Mouse (Mus musculus) embryonic facial prominence, embryonic 11.5 days (tissue): ENCODE measurements at regions not wholly inside any gene's neighbourhood (a gene's known extent, or its start where the extent isn't known, plus 50 kb on each side); places are given as distances from the start of the nearest gene placed in this dataset.

Source experiments
- ATAC-seq: fragments of 200-750 bp; cut with Nextera tagmentation; replicated peaks from 2 replicates; pipeline ENCODE4 v1.8.0; 2017; ENCODE audit warnings: low read depth; ENCODE audit not compliant: insufficient number of reproducible peaks, low FRiP score, low TSS enrichment
- DNase-seq: peaks from one replicate; pipeline ENCODE4 v3.0.0-alpha.2; 2015; ENCODE audit warnings: low spot score
- H3K27ac ChIP-seq: fragments of 300-500 bp; sonication (generic); replicated peaks from 2 replicates; pipeline ENCODE4 v1.5.1; 2014; ENCODE audit warnings: mild to moderate bottlenecking, low read depth, low read length, control low read depth
- H3K27me3 ChIP-seq: fragments of 300-500 bp; sonication (generic); 2 replicates; pipeline ENCODE4 v1.6.1; 2014; ENCODE audit warnings: mild to moderate bottlenecking, low read length, moderate library complexity, mixed read lengths; ENCODE audit not compliant: control insufficient read depth, insufficient read depth
- H3K36me3 ChIP-seq: fragments of 300-500 bp; sonication (generic); replicated peaks from 2 replicates; pipeline ENCODE4 v1.6.1; 2014; ENCODE audit warnings: low read depth, mild to moderate bottlenecking, low read length, moderate library complexity, mixed read lengths; ENCODE audit not compliant: control insufficient read depth, insufficient read depth
- H3K4me1 ChIP-seq: fragments of 300-500 bp; sonication (generic); 2 replicates; pipeline ENCODE4 v1.6.1; 2014; ENCODE audit warnings: low read length, mixed read lengths; ENCODE audit not compliant: control insufficient read depth, insufficient read depth
- H3K4me2 ChIP-seq: fragments of 300-500 bp; sonication (generic); 2 replicates; pipeline ENCODE4 v1.6.1; 2014; ENCODE audit warnings: low read depth, mild to moderate bottlenecking, control low read depth, low read length, moderate library complexity
- H3K4me3 ChIP-seq: fragments of 300-500 bp; sonication (generic); 2 replicates; pipeline ENCODE4 v1.5.1; 2014; ENCODE audit warnings: low read depth, low read length, control low read depth
- H3K9ac ChIP-seq: fragments of 300-500 bp; sonication (generic); replicated peaks from 2 replicates; pipeline ENCODE4 v1.6.1; 2014; ENCODE audit warnings: mild to moderate bottlenecking, control low read depth, low read length
- H3K9me3 ChIP-seq: fragments of 300-500 bp; sonication (generic); replicated peaks from 2 replicates; pipeline ENCODE4 v1.6.1; 2016; ENCODE audit warnings: mild to moderate bottlenecking, low read length, inconsistent platforms, mixed read lengths; ENCODE audit not compliant: control insufficient read depth
- WGBS: fragments of 180-500 bp; shearing (Covaris S2); extraction: QIAGEN DNeasy Blood & Tissue Kit; methylation state at CpG from one replicate; pipeline ENCODE4 v1.1.7; 2014; 5-methylcytosine and 5-hydroxymethylcytosine counted together

GRCm38 (mm10) chr14:99771009-99771408 lies 472.5 kb downstream of the Klf5 start:
- no peaks in the 10 kb centered on the region for H3K36me3 ChIP-seq
- no peaks in the 10 kb centered on the region for H3K4me1 ChIP-seq
- ATAC-seq (no peak), DNase-seq (no peak)
- no peaks in the 10 kb centered on the region for H3K27me3 ChIP-seq
- H3K4me2 ChIP-seq, result no peak overlapping the region
- no peak overlapping the region for H3K9ac ChIP-seq
- H3K9me3 ChIP-seq, result no peaks in the 10 kb centered on the region
- no peak overlapping the region for H3K27ac ChIP-seq
- no peak overlapping the region for H3K4me3 ChIP-seq
- WGBS, result 83% methylated on average over 1 of the region's 1 CpGs

- Histone ChIP-seq H3K9ac (no peak overlapping the region), H3K36me3 (no peaks in the 10 kb centered on the region), H3K4me2 (no peak overlapping the region), H3K4me1 (no peaks in the 10 kb centered on the region), H3K27me3 (no peaks in the 10 kb centered on the region), H3K27ac (no peak overlapping the region), H3K4me3 (no peak overlapping the region), H3K9me3 (no peaks in the 10 kb centered on the region)
- 79% methylated on average over 19 of the region's 19 CpGs for WGBS
- ATAC-seq (no peak), DNase-seq (no peak)
Measured at GRCm38 (mm10) chr14:99772774-99773423, 474.4 kb downstream of the Klf5 start.

- whole genome bisulfite sequencing, result 56% methylated on average over 8 of the region's 8 CpGs
- Histone ChIP-seq H3K9me3 (no peaks in the 10 kb centered on the region), H3K4me2 (no peak overlapping the region), H3K36me3 (no peaks in the 10 kb centered on the region), H3K4me3 (no peak overlapping the region), H3K27me3 (no peaks in the 10 kb centered on the region), H3K4me1 (no peaks in the 10 kb centered on the region), H3K27ac (no peak overlapping the region), H3K9ac (no peak overlapping the region)
- DNase-seq, result peak; percentile 5
- ATAC-seq, result no peak
Measured at GRCm38 (mm10) chr14:99778477-99778876, 480.0 kb downstream of the Klf5 start.

GRCm38 (mm10) chr14:99778957-99779356 lies 480.5 kb downstream of the Klf5 start:
- Histone ChIP-seq H3K9me3 (no peaks in the 10 kb centered on the region), H3K4me1 (no peaks in the 10 kb centered on the region), H3K27me3 (no peaks in the 10 kb centered on the region), H3K4me2 (no peak overlapping the region), H3K27ac (no peak overlapping the region), H3K9ac (no peak overlapping the region), H3K4me3 (no peak overlapping the region), H3K36me3 (no peaks in the 10 kb centered on the region)
- ATAC-seq (no peak), DNase-seq (no peak)
- 83% methylated on average over 4 of the region's 4 CpGs for WGBS

GRCm38 (mm10) chr14:99783646-99784045 lies 485.2 kb downstream of the Klf5 start:
- WGBS, result 93% methylated on average over 1 of the region's 1 CpGs
- Histone ChIP-seq H3K27ac (no peak overlapping the region), H3K4me1 (no peaks in the 10 kb centered on the region), H3K27me3 (no peaks in the 10 kb centered on the region), H3K4me2 (no peak overlapping the region), H3K9me3 (no peaks in the 10 kb centered on the region), H3K9ac (no peak overlapping the region), H3K36me3 (no peaks in the 10 kb centered on the region), H3K4me3 (no peak overlapping the region)
- no peak for ATAC-seq
- no peak for DNase-seq

GRCm38 (mm10) chr14:99785106-99785505 lies 486.6 kb downstream of the Klf5 start:
- Histone ChIP-seq H3K4me3 (no peak overlapping the region), H3K4me1 (no peaks in the 10 kb centered on the region), H3K36me3 (no peaks in the 10 kb centered on the region), H3K27me3 (no peaks in the 10 kb centered on the region), H3K9me3 (no peaks in the 10 kb centered on the region), H3K4me2 (no peak overlapping the region), H3K9ac (no peak overlapping the region), H3K27ac (no peak overlapping the region)
- no peak for DNase-seq
- ATAC-seq, result no peak
- 92% methylated on average over 5 of the region's 5 CpGs for WGBS

GRCm38 (mm10) chr14:99786367-99786766 lies 487.9 kb downstream of the Klf5 start:
- no peak overlapping the region for H3K27ac ChIP-seq
- H3K9me3 ChIP-seq, result no peaks in the 10 kb centered on the region
- 83% methylated on average over 1 of the region's 1 CpGs for WGBS
- no peak for ATAC-seq
- no peaks in the 10 kb centered on the region for H3K27me3 ChIP-seq
- H3K4me3 ChIP-seq, result no peak overlapping the region
- H3K36me3 ChIP-seq, result no peaks in the 10 kb centered on the region
- no peak overlapping the region for H3K4me2 ChIP-seq
- no peak overlapping the region for H3K9ac ChIP-seq
- DNase-seq, result no peak
- no peaks in the 10 kb centered on the region for H3K4me1 ChIP-seq

- DNase-seq (no peak), ATAC-seq (no peak)
- Histone ChIP-seq H3K9me3 (no peaks in the 10 kb centered on the region), H3K9ac (no peak overlapping the region), H3K27me3 (no peaks in the 10 kb centered on the region), H3K27ac (no peak overlapping the region), H3K4me1 (no peaks in the 10 kb centered on the region), H3K4me2 (no peak overlapping the region), H3K4me3 (no peak overlapping the region), H3K36me3 (no peaks in the 10 kb centered on the region)
- WGBS, result 88% methylated on average over 3 of the region's 3 CpGs
Measured at GRCm38 (mm10) chr14:99788185-99788584, 489.7 kb downstream of the Klf5 start.
